Mouse (Mus musculus): Measurements from ENCODE around the gene Col12a1. TPM values are rescaled to one million over a fixed set of nuclear protein-coding genes. Genes with fewer than 3 reads are reported as not detected.
"Not testable (repeated sequence)": the region's sequence is repeated elsewhere in the genome, so short reads cannot be mapped to it uniquely, and the experiment has no call there.

Gene Col12a1
- total RNA-seq, 2 experiments from 2014 or later: 1.1 to 1.3 TPM

DNA sequence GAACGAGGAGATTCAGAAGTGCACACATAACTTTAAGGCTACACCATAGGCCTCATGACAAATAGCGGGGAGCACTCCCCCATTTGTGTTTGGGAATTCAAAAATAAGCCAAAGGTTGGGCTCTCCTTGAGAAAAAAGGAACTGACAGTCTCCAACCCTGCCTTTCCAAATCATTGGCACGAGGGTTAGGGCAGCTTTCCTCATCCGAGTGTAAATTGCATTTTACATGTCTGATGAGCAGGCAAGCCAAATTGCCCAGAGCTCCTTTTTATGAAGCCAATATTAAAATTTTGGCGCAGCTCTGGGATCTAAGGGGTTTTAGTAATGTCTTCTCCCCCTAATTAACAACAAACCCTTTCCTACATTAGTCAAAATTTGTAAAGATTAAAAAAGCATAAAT is 2.1 kb downstream of the Col12a1 start:
- intact Hi-C loops (cut with DNase I): loop anchor here (2.0 to 10.0 kb wide), 2 partner anchors 202 to 350 kb away; no protein-coding TSS in a partner anchor
- no peak for DNase-seq (ENCODE audit: low spot score)

DNA sequence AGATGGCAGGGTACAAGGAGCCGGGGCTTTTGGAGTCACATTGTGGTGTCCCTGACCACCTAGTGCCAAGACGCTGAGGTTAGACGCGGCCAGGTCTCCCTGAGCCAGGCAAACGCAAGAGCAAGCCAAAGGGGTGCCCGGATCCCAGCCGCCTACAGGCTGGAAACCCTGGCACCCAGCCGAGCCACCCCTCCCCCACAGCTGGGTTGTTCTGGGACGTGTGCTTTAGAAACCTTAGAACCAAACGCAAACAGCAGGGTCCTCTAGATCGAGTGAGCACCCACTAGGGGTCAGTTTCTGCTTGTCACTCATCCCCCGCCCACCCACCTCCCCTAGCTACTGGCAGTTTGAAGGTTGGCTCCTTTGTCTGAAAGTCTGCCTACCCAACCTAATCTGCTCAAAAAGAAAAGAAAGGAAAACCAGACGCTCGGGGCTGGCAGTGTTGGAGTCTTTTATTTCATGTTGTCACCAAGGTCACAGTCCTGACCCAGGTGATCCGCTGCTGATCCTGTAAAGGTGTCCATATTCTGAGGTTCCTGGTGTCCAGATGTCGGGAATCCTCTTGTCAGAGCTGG is 4.1 kb downstream of the Col12a1 start:
- DNase-seq (ENCODE audit: low spot score): peak; percentile 11
- intact Hi-C loops (cut with DNase I): loop anchor here (10.0 kb wide), 1 partner anchor 200 kb away; no protein-coding TSS in a partner anchor

DNA sequence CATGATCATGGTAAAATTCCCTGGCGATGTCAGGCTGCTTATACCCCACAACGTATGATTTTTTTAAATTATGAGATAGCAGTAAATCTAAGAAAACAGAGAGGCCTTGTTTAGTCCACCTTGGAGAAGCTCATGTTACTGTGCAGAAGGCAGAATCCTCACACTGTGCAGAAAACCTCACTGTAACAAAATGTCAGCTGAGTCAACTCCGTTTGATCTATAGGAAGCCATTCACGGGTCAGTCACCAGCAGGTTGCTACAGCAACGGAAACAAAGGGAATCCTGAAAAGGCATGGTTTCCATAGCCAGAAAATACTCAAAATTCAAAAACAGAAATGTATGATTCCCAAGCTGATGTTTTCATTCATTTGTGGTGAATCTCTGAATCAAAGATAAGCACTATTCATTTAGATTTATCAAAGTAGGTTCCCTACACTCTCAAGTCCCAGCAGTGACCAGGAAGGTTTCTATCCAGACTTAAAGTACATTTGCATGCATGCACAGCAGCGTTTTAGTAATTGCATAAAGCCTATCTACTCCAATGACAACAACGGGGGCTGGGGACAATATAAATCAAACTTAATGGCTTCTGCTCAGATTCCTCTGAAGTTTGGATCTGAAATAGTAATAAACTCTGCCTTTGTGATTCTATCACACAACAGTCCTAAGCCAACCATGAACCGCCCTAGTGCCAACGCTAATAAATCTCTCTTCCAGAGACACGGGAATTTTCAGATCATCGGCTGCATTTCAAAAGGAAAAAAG is 28.7 kb downstream of the Col12a1 start:
- no peak for DNase-seq (ENCODE audit: low spot score)
- intact Hi-C loops (cut with DNase I): no loop called here

DNA sequence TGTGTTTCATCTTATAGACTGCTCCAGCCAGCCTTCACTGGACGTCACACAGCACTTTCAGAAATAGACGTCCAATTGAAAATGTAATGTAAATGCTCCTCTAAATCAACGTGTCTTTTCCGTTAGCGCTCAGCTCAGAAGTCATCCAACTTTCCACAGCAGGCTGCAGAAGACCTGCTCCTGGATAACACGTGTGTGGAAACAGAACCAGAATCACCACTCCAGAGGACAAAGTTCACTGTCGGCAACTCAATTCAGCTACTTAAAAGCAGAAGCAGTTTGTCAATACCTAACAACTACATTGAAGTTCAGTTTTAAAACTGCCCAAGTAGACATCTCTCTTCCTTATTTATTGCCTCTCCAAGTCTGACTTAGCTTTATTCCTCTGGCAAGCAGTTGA is 29.3 kb downstream of the Col12a1 start:
- DNase-seq (ENCODE audit: low spot score): no peak
- intact Hi-C loops (cut with DNase I): no loop called here

DNA sequence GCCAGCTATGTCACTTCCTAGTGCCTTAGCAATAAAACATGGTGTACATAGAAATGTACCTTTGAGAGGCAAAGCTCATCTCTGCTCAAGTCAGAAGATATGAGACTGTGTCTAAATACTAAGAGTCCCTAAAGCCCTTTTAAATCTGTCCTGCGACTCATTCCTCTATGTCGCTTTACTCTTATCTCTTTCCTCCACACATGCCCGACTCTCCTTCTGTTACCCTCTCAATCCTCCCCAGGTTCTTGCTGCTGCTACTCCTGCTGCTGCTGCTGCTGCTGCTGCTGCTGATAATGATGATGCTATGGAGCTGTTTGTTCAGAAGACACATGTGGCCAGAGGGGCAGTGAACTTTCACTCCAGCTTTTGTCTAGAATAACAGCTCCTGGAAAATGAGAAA is 31.4 kb downstream of the Col12a1 start:
- intact Hi-C loops (cut with DNase I): no loop called here
- no peak for DNase-seq (ENCODE audit: low spot score)

DNA sequence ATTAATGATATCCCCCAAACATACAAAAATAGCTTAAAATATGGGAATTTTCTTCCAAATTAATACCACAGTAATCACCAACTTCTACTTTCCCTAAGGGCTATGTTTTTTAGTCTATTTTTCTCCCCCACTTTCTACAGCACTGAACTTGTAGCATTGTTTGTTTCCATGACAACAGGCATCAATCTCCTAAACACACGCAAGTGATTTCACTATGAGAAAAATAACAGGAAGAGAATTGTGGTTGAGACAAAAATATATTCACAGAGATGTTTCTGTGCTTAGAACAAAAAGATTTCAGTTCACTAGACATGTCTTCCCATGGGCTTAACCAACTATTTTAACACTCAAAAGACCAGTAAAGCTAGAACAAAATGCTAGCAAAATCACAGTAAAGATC is 32.6 kb downstream of the Col12a1 start:
- no peak for DNase-seq (ENCODE audit: low spot score)
- intact Hi-C loops (cut with DNase I): no loop called here

DNA sequence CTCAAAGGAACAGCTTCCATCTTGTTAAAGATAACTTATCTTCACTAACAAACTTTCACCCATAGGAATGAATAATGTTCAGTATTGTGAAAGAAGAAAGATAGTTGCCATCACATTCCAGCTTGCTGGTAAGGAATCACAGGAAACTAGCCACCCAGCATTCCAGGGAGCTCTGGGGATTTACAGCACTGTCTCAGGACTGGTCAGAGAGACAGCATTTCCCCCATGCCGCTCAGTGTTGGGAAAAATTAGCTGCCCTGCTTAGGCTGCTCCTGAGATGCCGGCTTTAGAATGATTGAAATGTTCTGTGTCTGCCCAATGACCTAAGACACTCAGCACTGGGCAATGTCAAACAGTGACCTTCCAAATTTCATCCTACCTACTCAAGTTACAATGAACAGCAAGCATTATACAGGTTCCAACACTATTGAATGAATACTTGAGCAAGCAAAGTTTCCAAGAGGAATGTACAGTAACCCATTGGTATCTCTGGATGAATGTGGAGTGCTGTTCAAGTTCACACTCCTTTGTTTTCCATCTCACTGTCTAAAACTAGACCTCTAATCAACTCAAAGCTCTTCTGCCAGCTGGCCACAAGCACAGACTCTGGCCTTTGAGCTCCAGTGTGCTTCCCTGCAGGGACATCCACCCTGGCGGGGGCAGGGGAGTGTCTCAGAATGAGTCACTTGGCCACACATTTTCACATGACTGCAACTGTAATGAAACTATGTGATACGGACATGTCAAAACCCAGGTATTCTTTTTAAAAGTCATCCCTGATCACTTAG is 38.0 kb downstream of the Col12a1 start:
- DNase-seq (ENCODE audit: low spot score): peak; percentile 26
- intact Hi-C loops (cut with DNase I): no loop called here

DNA sequence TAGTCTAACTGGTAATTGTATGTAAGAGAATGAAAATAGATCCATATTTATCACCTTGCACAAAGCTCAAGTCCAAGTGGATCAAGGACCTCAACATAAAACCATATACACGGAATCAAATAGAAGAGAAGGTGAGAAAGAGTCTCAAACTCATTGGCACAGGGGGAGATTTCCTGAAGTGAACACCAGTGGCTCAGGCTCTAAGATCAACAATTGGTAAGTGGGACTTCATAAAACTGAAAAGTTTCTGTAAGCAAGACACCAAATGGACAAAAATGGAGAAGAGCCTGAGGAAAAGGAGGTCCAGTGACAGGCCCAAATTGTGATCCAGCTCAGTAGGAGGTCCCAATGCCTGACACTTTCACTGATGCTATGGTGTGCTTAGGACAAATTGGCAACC is 49.8 kb downstream of the Col12a1 start:
- intact Hi-C loops (cut with DNase I); DNase-seq (ENCODE audit: low spot score): not testable (repeated sequence)

DNA sequence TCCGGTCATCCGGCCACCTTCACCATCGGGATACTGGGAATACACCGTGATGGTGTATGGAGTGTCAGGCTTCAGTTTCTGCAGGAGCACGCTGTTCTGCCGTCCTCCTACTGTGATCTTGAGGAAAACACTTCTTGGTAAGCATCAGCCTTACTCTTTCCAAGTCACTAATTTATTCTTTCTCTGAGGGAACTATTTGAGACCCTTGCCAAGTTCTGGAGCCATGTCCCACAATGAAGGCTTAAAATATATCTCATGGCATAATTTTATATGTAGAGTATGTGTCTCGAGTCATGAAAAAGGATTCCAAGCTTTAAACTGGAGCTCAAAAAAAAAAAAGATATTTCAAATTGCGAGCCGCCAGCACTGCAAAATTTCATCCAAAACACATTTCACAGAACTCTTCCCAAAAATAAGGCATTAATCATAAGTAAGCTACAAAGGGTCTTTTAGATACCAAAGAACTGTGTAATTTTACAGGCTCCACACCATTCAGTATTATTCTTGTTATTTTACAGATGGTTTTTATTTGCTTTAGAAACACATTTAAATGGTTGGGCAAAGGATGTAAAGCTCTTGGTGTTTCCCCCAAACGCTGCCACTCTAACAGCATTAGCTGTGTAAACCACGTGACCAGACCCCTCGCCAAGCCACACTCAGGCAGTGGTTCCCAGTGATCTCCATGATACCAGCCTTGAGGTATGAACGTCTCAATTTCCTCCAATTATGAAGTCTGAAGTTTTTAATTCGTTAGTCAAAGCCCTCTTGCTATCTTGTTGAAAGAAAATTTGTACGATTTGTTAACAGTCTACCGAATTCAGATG is 65.1 kb downstream of the Col12a1 start:
- intact Hi-C loops (cut with DNase I): no loop called here
- DNase-seq (ENCODE audit: low spot score): no peak

DNA sequence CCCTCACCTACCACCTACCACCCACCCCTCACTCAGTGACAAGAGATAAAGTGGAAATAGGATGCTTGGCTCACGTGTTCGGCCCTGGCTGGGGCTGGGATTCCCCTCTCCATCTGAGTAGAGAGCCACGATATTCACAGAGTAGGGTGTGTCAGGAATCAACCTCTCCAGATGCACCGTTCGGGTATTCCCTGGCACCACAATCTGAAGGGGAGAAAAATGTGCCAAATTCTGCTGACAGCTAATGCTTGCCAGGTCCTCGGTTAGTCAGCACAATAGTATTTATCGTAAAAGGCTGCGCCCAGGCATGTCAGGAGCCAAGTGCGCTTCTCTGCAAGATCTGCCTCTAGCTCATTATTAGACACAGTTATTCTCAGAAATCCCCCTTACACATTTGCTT is 70.0 kb downstream of the Col12a1 start:
- DNase-seq (ENCODE audit: low spot score): no peak
- intact Hi-C loops (cut with DNase I): no loop called here

DNA sequence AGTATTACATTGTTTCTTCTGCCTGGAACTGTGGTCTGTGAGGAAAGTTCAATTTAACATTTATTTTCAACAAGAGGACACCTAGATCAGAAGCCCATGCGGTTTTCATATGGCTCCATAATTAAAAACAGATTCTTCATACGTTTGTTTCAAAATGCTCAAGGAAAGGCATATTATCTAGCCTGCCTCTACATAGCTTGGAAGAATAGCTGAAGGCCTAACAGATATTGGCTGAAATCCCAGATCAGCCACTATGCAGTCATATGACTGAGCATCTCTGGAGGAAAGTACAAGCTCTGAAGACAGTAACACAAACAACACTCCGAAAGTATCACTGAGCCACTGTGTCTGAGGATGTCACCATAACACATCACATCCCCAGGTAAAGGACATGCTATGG is 72.9 kb downstream of the Col12a1 start:
- no peak for DNase-seq (ENCODE audit: low spot score)
- intact Hi-C loops (cut with DNase I): no loop called here

DNA sequence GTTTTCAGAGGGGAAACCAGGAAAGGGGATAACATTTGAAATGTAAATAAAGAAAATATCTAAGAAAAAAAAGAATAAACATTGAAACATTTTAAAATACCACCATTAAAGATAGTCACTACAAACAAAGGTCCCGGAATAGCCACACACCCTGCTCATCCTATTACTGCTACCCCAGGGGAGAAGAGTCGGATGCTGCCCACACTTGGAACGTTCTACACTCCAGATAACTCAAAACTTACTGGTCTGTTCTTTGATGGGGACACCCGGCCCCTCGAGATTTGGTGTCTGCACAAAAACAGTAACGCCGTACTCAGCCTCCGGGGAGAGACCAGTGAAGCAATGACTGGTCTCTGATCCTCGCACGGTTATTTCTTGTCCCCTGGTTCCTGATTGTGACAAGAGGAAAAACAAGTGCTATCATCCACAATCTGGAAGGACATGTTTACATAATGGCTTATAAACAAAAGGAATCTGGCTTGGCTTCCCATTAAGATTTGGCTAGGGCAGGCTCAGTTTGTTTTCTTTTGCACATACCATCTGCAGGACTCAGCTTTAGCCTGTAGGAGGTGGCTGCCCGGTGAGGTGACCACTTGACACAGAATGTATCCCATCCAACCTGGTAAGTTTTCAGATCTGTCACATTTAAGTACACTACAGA is 79.1 kb downstream of the Col12a1 start:
- no peak for DNase-seq (ENCODE audit: low spot score)
- intact Hi-C loops (cut with DNase I): no loop called here

DNA sequence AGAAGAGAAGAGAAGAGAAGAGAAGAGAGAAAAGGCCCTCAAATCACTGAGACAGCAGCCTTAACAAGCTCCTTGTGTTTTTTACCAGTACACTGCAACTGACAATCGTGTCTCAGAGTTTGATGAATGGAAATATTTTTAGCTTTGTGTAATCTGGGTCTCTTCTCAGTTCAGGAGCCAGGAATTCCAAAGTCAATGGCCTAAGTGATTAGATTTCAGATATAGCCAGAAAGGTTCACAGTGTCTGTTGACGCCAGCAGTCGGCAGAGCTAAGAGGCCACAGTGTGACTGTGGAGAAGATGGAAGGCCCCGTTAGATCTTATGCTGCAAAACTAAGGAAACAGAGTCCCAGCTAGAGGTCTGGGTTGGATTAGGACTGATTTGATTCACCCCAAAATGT is 80.8 kb downstream of the Col12a1 start:
- intact Hi-C loops (cut with DNase I): no loop called here
- no peak for DNase-seq (ENCODE audit: low spot score)

DNA sequence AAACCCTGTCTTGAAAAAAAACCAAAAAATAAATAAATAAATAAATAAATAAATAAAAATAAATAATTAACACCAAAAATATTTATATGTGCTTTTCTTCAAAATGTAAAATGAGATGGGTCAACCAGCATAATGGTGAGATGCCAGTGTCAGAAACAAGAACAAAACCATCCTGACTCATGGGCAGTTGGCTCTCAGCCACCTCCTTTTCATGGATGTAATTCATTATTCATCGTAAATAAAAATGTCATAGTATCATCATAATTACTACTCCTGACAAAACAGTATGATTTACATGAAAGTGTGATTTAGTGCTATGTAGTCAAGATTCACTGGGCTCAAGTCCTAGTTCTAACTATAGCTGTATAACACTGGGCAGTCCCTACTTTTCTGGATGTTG is 84.6 kb downstream of the Col12a1 start:
- no peak for DNase-seq (ENCODE audit: low spot score)
- intact Hi-C loops (cut with DNase I): no loop called here

DNA sequence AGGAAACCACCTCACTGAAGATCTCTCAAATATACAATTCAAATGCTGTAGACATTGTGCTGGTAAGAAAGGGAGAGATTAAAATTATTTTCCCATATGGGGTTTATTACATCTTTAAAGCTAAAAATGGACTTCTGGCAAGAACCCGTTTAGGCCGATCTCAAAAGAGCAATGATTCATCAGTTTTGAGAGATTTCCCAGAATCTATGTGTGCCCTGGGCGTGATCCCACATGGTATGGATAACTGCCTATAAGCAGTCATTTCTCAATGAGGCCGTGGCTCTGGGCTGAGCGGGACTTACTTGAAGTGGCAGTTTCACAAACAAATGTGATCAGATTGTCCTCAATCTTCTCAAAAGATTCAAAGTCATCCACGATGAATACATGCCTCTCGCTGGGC is 87.4 kb downstream of the Col12a1 start:
- intact Hi-C loops (cut with DNase I): no loop called here
- no peak for DNase-seq (ENCODE audit: low spot score)

DNA sequence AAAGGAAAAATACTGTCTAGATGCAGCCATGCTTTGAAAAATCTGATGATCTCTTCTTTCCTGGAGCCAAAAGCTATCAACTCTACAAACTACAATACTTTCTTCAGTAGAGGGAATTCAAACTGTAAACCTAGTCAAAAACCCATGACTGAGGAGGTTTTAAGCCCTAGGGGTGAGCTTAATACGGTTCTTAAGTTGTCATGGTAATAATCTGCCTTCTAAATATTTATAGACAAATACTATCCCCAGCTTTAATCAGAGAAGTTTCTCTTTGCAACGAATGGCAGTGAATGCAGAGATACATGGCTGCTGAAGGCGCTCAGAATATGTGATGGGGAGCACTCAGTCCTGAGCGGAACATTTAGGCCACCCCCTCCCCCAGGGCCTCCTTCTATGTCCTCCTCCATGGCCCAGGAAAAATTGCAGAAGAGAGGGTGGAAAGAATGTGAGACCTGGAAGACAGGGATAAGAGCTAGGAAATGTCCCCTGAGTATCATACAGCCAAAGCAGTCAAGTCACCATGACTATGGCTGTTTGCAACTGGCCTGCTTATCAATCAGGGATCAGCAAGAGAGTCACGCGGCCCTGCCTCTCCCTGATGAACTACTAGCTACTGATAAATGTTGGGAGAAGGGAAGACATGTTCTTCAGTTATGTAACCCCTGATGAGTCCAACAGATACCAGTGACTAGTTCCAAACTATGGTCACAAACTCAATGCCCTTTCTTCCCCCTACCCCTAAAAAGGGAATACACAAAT is 99.6 kb downstream of the Col12a1 start:
- intact Hi-C loops (cut with DNase I): no loop called here
- DNase-seq (ENCODE audit: low spot score): no peak

DNA sequence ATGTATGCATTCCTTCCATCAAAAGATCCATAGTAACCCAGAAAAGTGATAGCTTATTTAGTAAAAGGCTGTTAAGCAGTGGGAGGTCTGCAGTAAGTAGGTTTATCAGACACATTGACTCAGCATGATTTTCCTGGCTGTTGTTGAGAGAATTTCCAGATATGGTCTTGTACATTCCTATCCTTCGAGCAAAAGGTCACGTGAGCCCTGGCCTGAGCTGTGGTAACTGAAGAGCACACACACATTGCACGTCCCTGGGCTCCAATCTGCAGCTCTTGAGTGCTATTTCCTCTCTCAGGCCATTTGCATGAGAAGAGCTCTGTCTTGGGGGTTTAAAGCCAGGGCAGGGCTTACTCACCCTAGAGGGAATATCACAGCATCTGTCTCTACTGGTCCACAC is 101.3 kb downstream of the Col12a1 start:
- DNase-seq (ENCODE audit: low spot score): no peak
- intact Hi-C loops (cut with DNase I): no loop called here

DNA sequence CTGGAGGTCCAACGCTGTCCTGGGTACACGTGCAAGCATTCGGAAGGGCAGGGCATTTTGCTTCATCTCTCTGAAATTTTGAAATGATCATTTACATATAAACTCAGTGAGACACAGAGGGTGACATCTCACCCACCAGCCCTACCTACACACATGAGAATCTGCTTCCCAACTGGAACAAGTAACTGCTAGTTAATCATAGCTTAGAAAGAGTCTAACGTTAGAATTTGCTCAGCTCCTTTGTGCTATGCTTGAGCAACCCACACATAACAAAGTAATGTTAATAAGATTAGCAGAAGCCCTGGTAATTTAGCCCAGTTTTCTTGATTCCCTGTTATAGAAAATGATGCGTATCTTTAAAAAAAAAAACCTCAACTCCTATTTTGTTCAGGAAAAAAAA is 102.6 kb downstream of the Col12a1 start:
- intact Hi-C loops (cut with DNase I): no loop called here
- no peak for DNase-seq (ENCODE audit: low spot score)

DNA sequence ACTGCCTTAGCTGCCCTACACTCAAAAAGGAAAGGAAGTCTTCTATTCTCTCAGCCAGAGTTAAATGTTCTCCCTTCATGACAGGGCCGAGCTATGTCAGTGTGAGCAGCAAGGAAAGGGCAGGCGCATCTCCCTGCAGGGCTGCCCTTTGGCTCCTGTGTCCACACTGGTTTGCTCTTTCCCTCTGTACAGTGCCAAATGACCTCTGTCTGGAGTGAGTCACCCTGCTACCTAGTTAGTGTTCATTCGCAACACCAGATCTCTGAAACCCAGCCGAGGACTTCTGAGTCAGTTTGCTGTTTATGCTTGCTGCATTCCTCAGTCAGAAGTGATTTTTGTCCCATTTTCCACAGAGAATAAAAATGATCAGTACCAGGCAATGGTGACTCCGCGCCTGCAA is 108.3 kb downstream of the Col12a1 start:
- peak; percentile 11 for DNase-seq (ENCODE audit: low spot score)

More for the DNA sequence above, 108.3 kb downstream of the Col12a1 start:
- intact Hi-C loops (cut with DNase I): no loop called here

Data from heart, postnatal 25 days (tissue).